Mouse (Mus musculus): ENCODE measurements around the gene Nup188. TPM values are rescaled to one million over a fixed set of nuclear protein-coding genes. Genes with fewer than 3 reads are reported as not detected.

Gene Nup188
- total and polyA plus RNA-seq, 2 experiments from 2014 or later = 14.1 to 29.3 TPM

- no peak overlapping the region for H3K4me2 ChIP-seq (ENCODE audit: low read depth)
- no peak overlapping the region for H3K4me3 ChIP-seq (ENCODE audit: low read depth, low read length)
- H3K27me3 ChIP-seq (ENCODE audit: insufficient read depth, low read length) = no peaks in the 10 kb centered on the region
- H3K4me1 ChIP-seq (ENCODE audit: insufficient read depth) = peaks cover 3% of the 10 kb centered on the region; the same call in 1 of the 2 replicates
- ATAC-seq = peak; percentile 69
- no peaks in the 10 kb centered on the region for H3K9me3 ChIP-seq (ENCODE audit: low read length)
- peaks cover 49% of the 10 kb centered on the region for H3K36me3 ChIP-seq (ENCODE audit: insufficient read depth)
- no peak for TF ChIP-seq CTCF (IDR thresholded peaks at IDR 0.05; ENCODE audit: low read depth)
- WGBS = 25% methylated on average over 4 of the region's 4 CpGs
- no peak overlapping the region for H3K9ac ChIP-seq
- 0 out of 2 replicates have a peak overlapping the region, but pooled peaks have one; percentile 50 for H3K27ac ChIP-seq (ENCODE audit: low read depth, low read length)
- peak; percentile 82 for DNase-seq
Observed at GRCm38 (mm10) chr2:30262840-30263441, 23.3 kb upstream of the Nup188 start.

- no peak for ATAC-seq
- H3K4me1 ChIP-seq (ENCODE audit: insufficient read depth) = peaks cover 3% of the 10 kb centered on the region; the same call in 1 of the 2 replicates
- H3K36me3 ChIP-seq (ENCODE audit: insufficient read depth) = peaks cover 40% of the 10 kb centered on the region
- no peak overlapping the region for H3K4me3 ChIP-seq (ENCODE audit: low read depth, low read length)
- TF ChIP-seq CTCF (IDR thresholded peaks at IDR 0.05; ENCODE audit: low read depth) = no peak
- H3K27ac ChIP-seq (ENCODE audit: low read depth, low read length) = peak overlapping the region; percentile 50; the same call in 1 of the 2 replicates
- WGBS = 93% methylated on average over 6 of the region's 6 CpGs
- DNase-seq = no peak
- no peak overlapping the region for H3K4me2 ChIP-seq (ENCODE audit: low read depth)
- no peaks in the 10 kb centered on the region for H3K27me3 ChIP-seq (ENCODE audit: insufficient read depth, low read length)
- no peak overlapping the region for H3K9ac ChIP-seq
- no peaks in the 10 kb centered on the region for H3K9me3 ChIP-seq (ENCODE audit: low read length)
Observed at GRCm38 (mm10) chr2:30263811-30264210, 22.4 kb upstream of the Nup188 start.

- Histone ChIP-seq H3K27me3 (ENCODE audit: insufficient read depth, low read length) (no peaks in the 10 kb centered on the region), H3K36me3 (ENCODE audit: insufficient read depth) (peaks cover 44% of the 10 kb centered on the region), H3K4me2 (ENCODE audit: low read depth) (no peak overlapping the region), H3K9me3 (ENCODE audit: low read length) (no peaks in the 10 kb centered on the region), H3K4me3 (ENCODE audit: low read depth, low read length) (no peak overlapping the region), H3K27ac (ENCODE audit: low read depth, low read length) (peak overlapping the region; percentile 62), H3K9ac (no peak overlapping the region), H3K4me1 (ENCODE audit: insufficient read depth) (peaks cover 3% of the 10 kb centered on the region; the same call in 1 of the 2 replicates)
- DNase-seq (no peak), ATAC-seq (no peak)
- TF ChIP-seq CTCF (IDR thresholded peaks at IDR 0.05; ENCODE audit: low read depth) = no peak
- WGBS = 54% methylated on average over 7 of the region's 7 CpGs
Observed at GRCm38 (mm10) chr2:30264671-30265519, 21.3 kb upstream of the Nup188 start.

- WGBS = 24% methylated on average over 5 of the region's 5 CpGs
- no peak within 1 kb of the TSS; the same call in 1 of the 2 replicates for H3K9ac ChIP-seq
- ATAC-seq = peak; percentile 7; the same call in 1 of the 2 replicates
Observed at GRCm38 (mm10) chr2:30265767-30266253, 20.4 kb upstream of the Nup188 start, which contains the start of gene Phyhd1. Phyhd1 (plus strand) TSS chr2:30266203.

GRCm38 (mm10) chr2:30266392-30266941, 19.7 kb upstream of the Nup188 start:
- Histone ChIP-seq H3K27me3 (ENCODE audit: insufficient read depth, low read length) (no peaks in the 10 kb centered on the region), H3K4me3 (ENCODE audit: low read depth, low read length) (no peak overlapping the region), H3K4me2 (ENCODE audit: low read depth) (no peak overlapping the region), H3K9ac (no peak overlapping the region; the same call in 1 of the 2 replicates), H3K36me3 (ENCODE audit: insufficient read depth) (peaks cover 36% of the 10 kb centered on the region), H3K27ac (ENCODE audit: low read depth, low read length) (peak overlapping the region; percentile 62), H3K9me3 (ENCODE audit: low read length) (no peaks in the 10 kb centered on the region), H3K4me1 (ENCODE audit: insufficient read depth) (peaks cover 3% of the 10 kb centered on the region; the same call in 1 of the 2 replicates)
- no peak for TF ChIP-seq CTCF (IDR thresholded peaks at IDR 0.05; ENCODE audit: low read depth)
- WGBS = 12% methylated on average over 4 of the region's 4 CpGs
- no peak for ATAC-seq
- DNase-seq = no peak

More at GRCm38 (mm10) chr2:30265767-30266253, 20.4 kb upstream of the Nup188 start, which contains the start of gene Phyhd1:
- H3K4me1 ChIP-seq (ENCODE audit: insufficient read depth) = peaks cover 3% of the 10 kb centered on the region; the same call in 1 of the 2 replicates
- peak; percentile 34 for DNase-seq
- H3K4me2 ChIP-seq (ENCODE audit: low read depth) = no peak within 1 kb of the TSS
- H3K4me3 ChIP-seq (ENCODE audit: low read depth, low read length) = no peak within 1 kb of the TSS
- peak within 1 kb of the TSS; percentile 62 for H3K27ac ChIP-seq (ENCODE audit: low read depth, low read length)
- no peak for TF ChIP-seq CTCF (IDR thresholded peaks at IDR 0.05; ENCODE audit: low read depth)
- H3K36me3 ChIP-seq (ENCODE audit: insufficient read depth) = peaks cover 39% of the 10 kb centered on the region
- H3K27me3 ChIP-seq (ENCODE audit: insufficient read depth, low read length) = no peaks in the 10 kb centered on the region
- no peaks in the 10 kb centered on the region for H3K9me3 ChIP-seq (ENCODE audit: low read length)

GRCm38 (mm10) chr2:30267466-30267865, 18.7 kb upstream of the Nup188 start:
- Histone ChIP-seq H3K9me3 (ENCODE audit: low read length) (no peaks in the 10 kb centered on the region), H3K4me1 (ENCODE audit: insufficient read depth) (peaks cover 3% of the 10 kb centered on the region; the same call in 1 of the 2 replicates), H3K27me3 (ENCODE audit: insufficient read depth, low read length) (no peaks in the 10 kb centered on the region), H3K27ac (ENCODE audit: low read depth, low read length) (no peak overlapping the region), H3K9ac (no peak overlapping the region), H3K4me2 (ENCODE audit: low read depth) (no peak overlapping the region), H3K36me3 (ENCODE audit: insufficient read depth) (peaks cover 28% of the 10 kb centered on the region), H3K4me3 (ENCODE audit: low read depth, low read length) (no peak overlapping the region)
- no peak for ATAC-seq
- no peak for DNase-seq
- no peak for TF ChIP-seq CTCF (IDR thresholded peaks at IDR 0.05; ENCODE audit: low read depth)
- 95% methylated on average over 2 of the region's 2 CpGs for WGBS
